ENCODE assay signal across 8 mouse cellular contexts in the genomic region with DNA sequence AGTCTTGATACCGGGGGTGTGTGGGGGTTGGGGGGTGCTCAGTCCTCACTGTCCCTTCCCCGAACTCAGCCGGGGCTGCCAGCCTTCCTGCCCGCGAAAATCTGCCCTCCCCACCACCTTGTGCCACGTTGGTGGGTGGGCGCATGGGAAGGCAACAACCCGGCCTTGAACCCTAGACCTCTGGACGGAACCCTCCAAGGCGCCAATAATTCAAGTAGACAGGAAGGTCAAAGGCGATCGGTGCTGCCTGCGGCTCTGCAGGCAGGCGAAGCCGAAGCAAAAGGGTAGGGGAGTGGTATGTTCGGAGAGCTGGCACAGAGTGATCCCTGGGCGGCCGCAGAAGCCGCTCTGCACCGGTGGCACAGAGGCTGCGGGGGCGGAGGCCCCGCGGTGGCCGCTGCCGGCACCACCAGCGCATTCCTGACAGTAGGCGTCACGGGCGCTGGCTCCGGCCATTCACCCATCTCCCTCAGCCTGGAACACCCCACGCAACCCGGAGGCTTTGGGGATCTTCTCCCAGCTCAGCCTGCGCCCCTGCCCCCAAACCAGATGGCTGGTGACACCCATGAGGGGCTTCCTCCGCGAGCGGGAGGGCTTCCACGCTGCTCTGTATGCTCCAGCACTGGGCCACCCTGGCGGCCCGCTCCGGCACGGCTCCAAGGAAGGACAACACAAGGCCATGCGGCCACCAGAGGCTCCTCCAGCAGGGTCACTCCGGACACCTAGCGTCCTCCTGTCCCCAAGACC. TPM values are rescaled to one million over a fixed set of nuclear protein-coding genes. Genes with fewer than 3 reads are reported as not detected.
DNase-seq lines count a peak whose midpoint lies in the region; ATAC-seq lines count a peak whose summit lies in the region.

No protein-coding gene starts in this region.

- peaks cover 38% of the 10 kb centered on the region for H3K36me3 ChIP-seq in embryonic facial prominence, embryonic 10.5 days (replicated peaks)
- H3K36me3 ChIP-seq in limb, embryonic 10.5 days = peaks cover 29% of the 10 kb centered on the region

- under 1% methylated on average over 45 of the region's 45 CpGs for WGBS in embryonic facial prominence, embryonic 10.5 days
- WGBS in limb, embryonic 10.5 days = under 1% methylated on average over 45 of the region's 45 CpGs

- DNase-seq in adrenal gland, postnatal 25 days = peak; percentile 80
- DNase-seq in embryonic facial prominence, embryonic 10.5 days (ENCODE audit: low spot score) = peak; percentile 84
- peak; percentile 98 for DNase-seq in heart, adult 11 months
- DNase-seq in kidney, adult 11 months = peak; percentile 86
- peak; percentile 84 for DNase-seq in limb, embryonic 10.5 days (ENCODE audit: low spot score)
- DNase-seq in mesoderm, embryonic 11.5 days (ENCODE audit: low read depth, low spot score) = peak; percentile 82
- peak; percentile 50 to 57 for DNase-seq in right cerebral cortex, postnatal 36 days (ENCODE audit: low spot score in 2 of 2)

- H3K27ac ChIP-seq in embryonic facial prominence, embryonic 10.5 days (replicated peaks) = peak overlapping the region; percentile 97
- H3K27ac ChIP-seq in limb, embryonic 10.5 days = peak overlapping the region; percentile 96

- 0 out of 2 replicates have a peak, but pooled peaks cover 9% of the 10 kb centered on the region for H3K27me3 ChIP-seq in embryonic facial prominence, embryonic 10.5 days (replicated peaks; ENCODE audit: low read depth, poor library complexity, severe bottlenecking)
- 0 out of 2 replicates have a peak, but pooled peaks cover 3% of the 10 kb centered on the region for H3K27me3 ChIP-seq in limb, embryonic 10.5 days (ENCODE audit: low read depth, poor library complexity, severe bottlenecking)

- no peaks in the 10 kb centered on the region for H3K9me3 ChIP-seq in embryonic facial prominence, embryonic 10.5 days
- no peaks in the 10 kb centered on the region for H3K9me3 ChIP-seq in limb, embryonic 10.5 days (replicated peaks)

- ATAC-seq in inflammation-experienced regulatory T-cells, adult 6 months = no peak

- H3K4me3 ChIP-seq in embryonic facial prominence, embryonic 10.5 days = peak overlapping the region; percentile 99
- peak overlapping the region; percentile 66 for H3K4me3 ChIP-seq in limb, embryonic 10.5 days

- peaks cover 41% of the 10 kb centered on the region for H3K4me1 ChIP-seq in embryonic facial prominence, embryonic 10.5 days
- peaks cover 40% of the 10 kb centered on the region for H3K4me1 ChIP-seq in limb, embryonic 10.5 days

RNA-seq across cellular contexts. Expression of a gene that starts 1.4 kb away (rescaled TPM):
- total RNA-seq in adrenal gland, postnatal 25 days (2021) = 51.3 and 52.9 TPM in 2 replicates
- 133 and 142 TPM in 2 replicates for polyA plus RNA-seq in embryonic facial prominence, embryonic 10.5 days (2016; fragmentation: Nextera tagmentation; extraction: Ambion mirVana)
- polyA plus RNA-seq in limb, embryonic 10.5 days (2016; fragmentation: Nextera tagmentation; extraction: Ambion mirVana) = 88.6 and 111 TPM in 2 replicates
- 1 to 10 TPM in 1 of 3 experiments, under 1 TPM in 1, not detected in 1; 0.15 to 1.4 TPM for polyA plus RNA-seq in inflammation-experienced regulatory T-cells, adult 6 months (2017; shearing (Covaris generic))

Comparison
In these comparisons a context has a peak if more than half of its experiments do, and no peak if none do; other contexts are left out.
1. RNA of a gene that starts 1.4 kb away (polyA plus RNA-seq): 133 to 142 TPM in embryonic facial prominence, embryonic 10.5 days and 88.6 to 111 TPM in limb, embryonic 10.5 days; 0.15 to 1.4 TPM in inflammation-experienced regulatory T-cells, adult 6 months; every median in the first group is over 10 times any median in the second.
2. Peak in every context shown above with its lines, with median percentiles within 50 percentile points of each other: DNase-seq.